Mouse (Mus musculus) urinary bladder, postnatal 4 days (tissue): ENCODE measurements around the gene Txnrd2.
A peak's percentile ranks its signal among the peaks of the same experiment; 100 is the strongest.

Experiments
- DNase-seq, 2 experiments: peaks; one replicate each; pipeline ENCODE4 v3.0.0; 2021 to 2022; ENCODE audit warnings: low spot score in 2 of 2

The Txnrd2 gene

GRCm38 (mm10) chr16:18393595-18393994 is 32.6 kb upstream of the Txnrd2 start:
- no peak for DNase-seq

- no peak for DNase-seq
Measured at GRCm38 (mm10) chr16:18394056-18394455, 32.1 kb upstream of the Txnrd2 start.

- no peak for DNase-seq
Measured at GRCm38 (mm10) chr16:18394777-18395619, 31.2 kb upstream of the Txnrd2 start.

- no peak for DNase-seq
Measured at GRCm38 (mm10) chr16:18395620-18396036, 30.6 kb upstream of the Txnrd2 start.

- DNase-seq, result no peak
Measured at GRCm38 (mm10) chr16:18396201-18396600, 30.0 kb upstream of the Txnrd2 start.

GRCm38 (mm10) chr16:18396791-18397621 is 29.2 kb upstream of the Txnrd2 start:
- DNase-seq, result no peak

GRCm38 (mm10) chr16:18400028-18400427 is 26.2 kb upstream of the Txnrd2 start:
- no peak for DNase-seq

GRCm38 (mm10) chr16:18400472-18401216 is 25.5 kb upstream of the Txnrd2 start:
- DNase-seq, result no peak

GRCm38 (mm10) chr16:18403285-18403684 is 22.9 kb upstream of the Txnrd2 start:
- DNase-seq, result no peak

- DNase-seq, result no peak
Measured at GRCm38 (mm10) chr16:18405091-18405854, 20.9 kb upstream of the Txnrd2 start.

- DNase-seq, result no peak
Measured at GRCm38 (mm10) chr16:18405876-18406275, 20.3 kb upstream of the Txnrd2 start.

GRCm38 (mm10) chr16:18406293-18406692 is 19.9 kb upstream of the Txnrd2 start:
- DNase-seq, result no peak

- DNase-seq, result no peak
Measured at GRCm38 (mm10) chr16:18407912-18408311, 18.3 kb upstream of the Txnrd2 start.

GRCm38 (mm10) chr16:18409776-18410175 is 16.4 kb upstream of the Txnrd2 start:
- DNase-seq, result no peak

- DNase-seq, result no peak
Measured at GRCm38 (mm10) chr16:18410418-18410817, 15.8 kb upstream of the Txnrd2 start.

GRCm38 (mm10) chr16:18411026-18411649 is 15.0 kb upstream of the Txnrd2 start:
- no peak for DNase-seq

- DNase-seq, result no peak
Measured at GRCm38 (mm10) chr16:18411802-18412476, 14.2 kb upstream of the Txnrd2 start.

- no peak for DNase-seq
Measured at GRCm38 (mm10) chr16:18413032-18413816, 13.0 kb upstream of the Txnrd2 start.

- DNase-seq, result peak in 1 of 2 experiments; percentile 52
Measured at GRCm38 (mm10) chr16:18416094-18416761, 10.0 kb upstream of the Txnrd2 start.
